Mouse (Mus musculus): ENCODE data around the gene Tmem185b. TPM values are rescaled to one million over a fixed set of nuclear protein-coding genes. Genes with fewer than 3 reads are reported as not detected.
A peak's percentile ranks its signal among the peaks of the same experiment; 100 is the strongest.

The Tmem185b gene
- total RNA-seq, 2 experiments from 2014 or later: 16.7 to 18.4 TPM

GRCm38 (mm10) chr1:119544611-119545155, 18.7 kb downstream of the Tmem185b start:
- no peak overlapping the region for H3K4me3 ChIP-seq
- intact Hi-C loops (cut with DNase I): loop anchor here (5.0 kb wide), 2 partner anchors 87 to 452 kb away; no protein-coding TSS in a partner anchor
- no peak overlapping the region for H3K27ac ChIP-seq
- no peak for TF ChIP-seq CTCF (IDR thresholded peaks at IDR 0.05)
- no peak for DNase-seq (ENCODE audit: extremely low spot score in 1 of 2, low spot score in 2 of 2)

- no peak for DNase-seq (ENCODE audit: extremely low spot score in 1 of 2, low spot score in 2 of 2)
- no peak for TF ChIP-seq CTCF (IDR thresholded peaks at IDR 0.05)
- Histone ChIP-seq H3K4me3 (no peak overlapping the region), H3K27ac (no peak overlapping the region)
- intact Hi-C loops (cut with DNase I): loop anchor here (5.0 kb wide), 1 partner anchor 88 kb away; no protein-coding TSS in a partner anchor
These were observed 19.2 kb downstream of the Tmem185b start for GRCm38 (mm10) chr1:119545164-119545563.

- intact Hi-C loops (cut with DNase I): loop anchor here (5.0 kb wide), 1 partner anchor 88 kb away; no protein-coding TSS in a partner anchor
- no peak for TF ChIP-seq CTCF (IDR thresholded peaks at IDR 0.05)
- H3K4me3 ChIP-seq: no peak overlapping the region
- no peak overlapping the region for H3K27ac ChIP-seq
- DNase-seq (ENCODE audit: extremely low spot score in 1 of 2, low spot score in 2 of 2): no peak
These were observed 19.7 kb downstream of the Tmem185b start for GRCm38 (mm10) chr1:119545671-119546070.

GRCm38 (mm10) chr1:119546490-119546889, 20.5 kb downstream of the Tmem185b start:
- Histone ChIP-seq H3K4me3 (no peak overlapping the region), H3K27ac (no peak overlapping the region)
- no peak for DNase-seq (ENCODE audit: extremely low spot score in 1 of 2, low spot score in 2 of 2)
- intact Hi-C loops (cut with DNase I): loop anchor here (5.0 kb wide), 1 partner anchor 89 kb away; no protein-coding TSS in a partner anchor
- TF ChIP-seq CTCF (IDR thresholded peaks at IDR 0.05): no peak; the same call in none of the 2 replicates

GRCm38 (mm10) chr1:119548668-119549326, 22.8 kb downstream of the Tmem185b start:
- DNase-seq (ENCODE audit: extremely low spot score in 1 of 2, low spot score in 2 of 2): peak; percentile 77 to 83
- peak; percentile 97 for TF ChIP-seq CTCF (IDR thresholded peaks at IDR 0.05)
- no peak overlapping the region for H3K4me3 ChIP-seq
- intact Hi-C loops (cut with DNase I): loop anchor here (1.0 to 5.0 kb wide), 3 partner anchors 91 to 382 kb away; no protein-coding TSS in a partner anchor
- no peak overlapping the region for H3K27ac ChIP-seq

GRCm38 (mm10) chr1:119549327-119549689, 23.3 kb downstream of the Tmem185b start:
- H3K4me3 ChIP-seq: no peak overlapping the region
- no peak for TF ChIP-seq CTCF (IDR thresholded peaks at IDR 0.05)
- intact Hi-C loops (cut with DNase I): loop anchor here (2.0 to 5.0 kb wide), 2 partner anchors 92 to 381 kb away; no protein-coding TSS in a partner anchor

GRCm38 (mm10) chr1:119550064-119550463, 24.1 kb downstream of the Tmem185b start:
- TF ChIP-seq CTCF (IDR thresholded peaks at IDR 0.05): no peak
- H3K4me3 ChIP-seq: no peak overlapping the region
- no peak for DNase-seq (ENCODE audit: extremely low spot score in 1 of 2, low spot score in 2 of 2)
- intact Hi-C loops (cut with DNase I): no loop called here
- no peak overlapping the region for H3K27ac ChIP-seq

More at GRCm38 (mm10) chr1:119549327-119549689, 23.3 kb downstream of the Tmem185b start:
- no peak for DNase-seq (ENCODE audit: extremely low spot score in 1 of 2, low spot score in 2 of 2)
- no peak overlapping the region for H3K27ac ChIP-seq

GRCm38 (mm10) chr1:119551651-119552050, 25.7 kb downstream of the Tmem185b start:
- no peak for DNase-seq (ENCODE audit: extremely low spot score in 1 of 2, low spot score in 2 of 2)
- TF ChIP-seq CTCF (IDR thresholded peaks at IDR 0.05): no peak
- intact Hi-C loops (cut with DNase I): no loop called here
- no peak overlapping the region for H3K4me3 ChIP-seq
- no peak overlapping the region for H3K27ac ChIP-seq

GRCm38 (mm10) chr1:119555651-119556050, 29.7 kb downstream of the Tmem185b start:
- Histone ChIP-seq H3K4me3 (no peak overlapping the region), H3K27ac (no peak overlapping the region)
- intact Hi-C loops (cut with DNase I): loop anchor here (5.0 kb wide), 2 partner anchors 52 to 457 kb away; no protein-coding TSS in a partner anchor
- TF ChIP-seq CTCF (IDR thresholded peaks at IDR 0.05): no peak
- DNase-seq (ENCODE audit: extremely low spot score in 1 of 2, low spot score in 2 of 2): no peak

- TF ChIP-seq CTCF (IDR thresholded peaks at IDR 0.05): no peak
- no peak for DNase-seq (ENCODE audit: extremely low spot score in 1 of 2, low spot score in 2 of 2)
- intact Hi-C loops (cut with DNase I): loop anchor here (5.0 kb wide), 2 partner anchors 49 to 454 kb away; no protein-coding TSS in a partner anchor
- Histone ChIP-seq H3K4me3 (no peak overlapping the region), H3K27ac (peak overlapping the region; percentile 87)
These were observed 31.9 kb downstream of the Tmem185b start for GRCm38 (mm10) chr1:119557641-119558395.

GRCm38 (mm10) chr1:119565531-119565930, 39.6 kb downstream of the Tmem185b start:
- DNase-seq (ENCODE audit: extremely low spot score in 1 of 2, low spot score in 2 of 2): no peak
- TF ChIP-seq CTCF (IDR thresholded peaks at IDR 0.05): no peak
- Histone ChIP-seq H3K27ac (no peak overlapping the region), H3K4me3 (no peak overlapping the region)
- intact Hi-C loops (cut with DNase I): no loop called here

- no peak for TF ChIP-seq CTCF (IDR thresholded peaks at IDR 0.05)
- intact Hi-C loops (cut with DNase I): no loop called here
- Histone ChIP-seq H3K27ac (no peak overlapping the region), H3K4me3 (no peak overlapping the region)
- no peak for DNase-seq (ENCODE audit: extremely low spot score in 1 of 2, low spot score in 2 of 2)
These were observed 44.2 kb downstream of the Tmem185b start for GRCm38 (mm10) chr1:119570134-119570533.

Other genes starting within 250 kb of the Tmem185b start
- 1 to 10 TPM; 4.7 to 5.2 TPM for gene Inhbb, start 103.9 kb upstream of the Tmem185b start, total RNA-seq (2021)
- gene Ralb, start 21.4 kb upstream of the Tmem185b start, total RNA-seq (2021): 10 to 100 TPM; 21.1 to 25.9 TPM
- gene Epb41l5, start 122.8 kb downstream of the Tmem185b start, total RNA-seq (2021): 1 to 10 TPM; 5.8 to 6.8 TPM

Measured in left cerebral cortex, adult 2 months (tissue).